Mouse (Mus musculus) cerebellum, adult 18-20 months (tissue): ENCODE measurements at regions not wholly inside any gene's neighbourhood (a gene's known extent, or its start where the extent isn't known, plus 50 kb on each side); places are given as distances from the start of the nearest gene placed in this dataset.

Experiments used
- DNase-seq, 2 experiments: peaks; one replicate each; pipeline ENCODE4 v3.0.0; 2021

DNA sequence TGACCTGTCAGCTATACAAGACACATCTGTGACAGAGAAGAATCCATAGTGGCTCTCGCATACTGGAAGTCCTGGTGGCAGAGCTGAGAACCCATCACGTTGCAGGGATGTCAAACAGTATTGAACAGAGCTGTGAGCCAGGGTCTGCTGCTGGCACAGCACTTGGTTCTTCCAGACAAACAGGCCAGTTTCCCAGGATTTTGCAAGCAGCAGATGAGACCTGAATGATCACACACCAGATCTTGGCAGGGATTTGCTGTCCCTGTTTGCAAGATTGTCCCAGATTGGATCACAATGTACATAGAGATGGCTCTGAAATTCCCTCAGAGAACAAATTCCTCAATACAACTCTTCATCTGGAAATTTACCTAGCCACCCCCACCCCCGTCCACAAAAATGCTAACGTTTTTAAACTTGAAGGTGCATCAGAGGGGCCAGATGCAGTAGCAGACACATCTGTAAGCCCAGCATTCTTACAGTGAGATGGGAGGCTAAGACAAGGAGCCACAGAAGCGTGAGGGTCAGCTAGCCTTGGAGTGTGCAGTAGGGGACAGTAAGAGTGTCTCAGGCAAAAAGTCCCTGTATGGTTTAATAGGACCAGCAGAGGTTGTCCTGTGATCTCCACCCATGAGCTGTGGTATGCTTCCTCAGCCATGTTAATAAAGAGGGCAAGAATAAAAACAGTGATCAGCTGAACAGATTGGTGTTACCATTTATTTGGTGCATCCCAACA, 307.8 kb downstream of the Gadd45g start:
- DNase-seq = no peak

DNA sequence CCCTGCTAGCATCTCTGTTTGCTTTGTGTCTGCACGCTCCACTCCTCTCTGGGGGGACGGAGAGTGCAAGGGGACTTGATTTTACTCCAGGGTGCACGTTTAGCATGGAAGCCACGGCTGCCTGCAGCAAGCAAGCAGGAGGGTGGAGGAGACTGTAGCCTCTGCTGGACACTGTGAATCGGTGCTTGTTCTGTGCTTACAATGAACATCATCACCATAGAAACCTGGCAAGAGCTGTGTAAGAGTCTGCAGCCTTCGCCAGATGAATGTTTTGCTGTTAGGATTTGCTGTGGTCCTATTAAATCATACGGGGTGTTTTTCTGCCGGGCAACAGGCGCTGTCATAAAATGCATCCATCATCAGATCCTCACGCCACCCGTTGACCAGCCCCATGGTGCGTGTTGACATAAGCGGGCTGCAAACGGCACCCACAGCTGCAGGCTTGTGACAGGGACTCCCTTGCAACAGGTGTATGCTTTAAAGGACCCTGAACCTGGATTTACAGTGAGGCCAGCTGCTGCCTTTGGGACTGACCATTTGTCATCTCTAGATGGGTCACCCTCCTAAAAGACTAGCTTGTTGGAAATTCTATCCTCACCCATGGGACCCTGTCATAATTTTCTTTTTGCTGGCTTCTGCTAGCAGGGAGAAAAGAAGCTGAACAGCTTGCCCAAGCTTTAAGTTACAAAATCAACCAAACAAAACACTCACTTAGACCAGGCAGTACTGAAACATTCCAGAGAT, 308.5 kb downstream of the Gadd45g start:
- DNase-seq = peak; percentile 4 to 9

DNA sequence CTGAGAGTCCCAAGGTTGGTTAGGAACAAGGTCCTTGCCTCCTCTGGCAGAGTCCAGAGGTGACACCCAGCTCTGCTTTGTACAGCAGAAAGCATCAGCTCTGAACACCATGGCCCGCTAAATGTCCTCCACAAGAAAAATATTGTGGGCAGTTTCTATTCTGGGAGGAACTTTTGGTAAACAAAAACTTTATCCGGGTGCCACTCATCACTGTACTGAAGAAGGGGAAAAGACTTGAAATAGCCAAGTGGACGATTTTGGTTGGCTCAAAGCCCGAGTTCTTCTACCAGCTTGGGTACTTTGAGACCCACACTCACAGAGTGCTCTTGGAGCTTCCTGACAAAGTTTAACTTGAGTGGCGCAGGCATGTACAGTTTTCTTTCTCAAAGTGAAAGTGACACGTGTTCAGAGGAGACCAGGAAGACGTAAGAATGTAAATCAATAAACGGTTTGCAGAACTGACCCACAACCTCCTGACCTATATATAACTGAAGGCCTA, 309.2 kb downstream of the Gadd45g start:
- no peak for DNase-seq

GRCm38 (mm10) chr13:52162676-52163075, 316.2 kb downstream of the Gadd45g start:
- no peak for DNase-seq

GRCm38 (mm10) chr13:52165531-52165930, 319.1 kb downstream of the Gadd45g start:
- DNase-seq = no peak

DNA sequence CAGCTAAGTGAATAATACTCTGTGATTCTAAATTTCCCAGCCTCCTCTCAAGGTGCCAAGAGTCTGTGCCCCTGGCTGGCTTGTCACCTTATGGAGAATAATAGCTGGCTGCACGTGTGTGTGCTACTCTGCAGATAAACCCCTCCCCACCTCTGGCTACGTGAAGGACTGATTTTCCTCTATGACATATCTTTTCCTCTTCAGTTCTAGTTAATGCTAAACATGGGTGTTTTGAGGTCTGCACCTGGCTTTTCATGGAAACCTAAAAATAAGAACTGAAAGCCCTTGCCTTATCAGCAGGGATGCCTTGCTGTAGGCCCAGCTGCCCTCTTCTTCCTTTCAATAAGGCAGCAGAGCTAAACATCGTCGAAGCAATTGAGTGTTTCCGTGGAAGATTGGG, 321.5 kb downstream of the Gadd45g start:
- DNase-seq = no peak

DNA sequence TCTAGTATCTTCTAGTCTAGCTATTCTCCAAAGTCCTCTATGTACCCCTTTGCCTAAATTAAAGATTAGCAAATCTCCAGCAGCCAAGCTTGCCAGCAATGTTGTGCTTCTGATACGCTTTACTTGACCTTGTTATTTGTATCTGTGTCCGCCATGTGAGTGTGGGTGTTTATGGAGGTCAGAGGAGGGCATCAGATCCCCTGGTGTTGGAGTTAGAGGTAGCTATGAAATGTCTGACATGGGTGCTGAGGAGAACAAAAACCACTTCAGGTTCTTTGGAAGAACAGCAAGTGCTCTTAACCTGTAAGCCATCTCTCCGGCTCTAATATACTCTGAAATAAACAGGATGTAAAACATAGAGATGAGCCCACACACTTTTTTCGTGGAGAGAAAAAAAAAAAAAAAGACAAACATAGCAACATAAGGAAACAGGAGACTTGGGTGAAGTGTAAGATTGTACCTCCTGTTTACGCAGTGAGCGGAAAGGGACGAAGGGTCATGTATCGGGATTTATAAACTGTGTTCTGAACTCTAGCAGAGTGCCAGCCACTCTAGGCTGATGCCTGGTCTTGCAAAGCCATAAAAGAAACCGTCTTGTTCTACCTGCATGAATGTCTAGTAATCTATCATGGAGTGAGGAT, 326.3 kb downstream of the Gadd45g start:
- DNase-seq = no peak

DNA sequence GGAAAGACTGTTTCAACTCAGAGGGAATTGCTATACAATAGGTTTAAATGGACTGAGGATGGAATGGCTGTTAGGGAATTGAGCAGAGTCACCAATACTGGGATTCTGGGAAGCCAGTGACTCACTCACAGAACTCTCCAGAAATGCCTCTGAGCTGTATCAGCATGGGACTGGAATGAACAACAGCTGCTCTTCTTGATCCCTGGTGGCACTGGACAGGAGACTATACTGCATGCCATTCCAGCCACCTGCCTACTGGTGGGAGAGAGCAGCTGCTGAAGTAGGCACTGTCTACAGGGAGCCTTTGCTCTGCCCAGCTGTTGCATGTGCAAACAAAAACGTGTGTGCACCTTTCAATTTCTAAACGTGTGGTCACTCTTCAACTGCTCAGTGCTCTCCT, 329.2 kb downstream of the Gadd45g start:
- no peak for DNase-seq

DNA sequence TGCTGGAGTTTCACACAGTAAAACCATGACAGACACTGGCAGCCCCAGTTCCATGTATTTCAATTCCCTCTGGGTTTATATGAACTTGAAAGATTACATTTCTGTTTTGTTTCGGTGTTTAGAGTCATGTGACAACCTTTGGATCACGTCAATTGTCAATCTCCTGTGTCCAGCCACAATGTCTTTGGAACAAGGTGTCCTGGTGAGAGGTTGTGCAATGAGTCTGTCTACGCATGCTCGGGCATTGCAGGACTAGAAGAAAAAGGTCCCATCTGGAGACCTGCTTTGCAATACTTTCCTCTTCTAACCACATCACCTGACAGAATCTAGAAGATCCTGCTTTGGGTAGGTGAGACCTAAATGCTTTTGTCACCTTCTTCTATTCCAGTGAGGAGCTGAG, 333.5 kb downstream of the Gadd45g start:
- no peak for DNase-seq

GRCm38 (mm10) chr13:52183635-52184034, 337.2 kb downstream of the Gadd45g start:
- no peak for DNase-seq

GRCm38 (mm10) chr13:52185574-52185973, 339.1 kb downstream of the Gadd45g start:
- no peak for DNase-seq

GRCm38 (mm10) chr13:52187841-52188604, 341.5 kb downstream of the Gadd45g start:
- DNase-seq = no peak

- DNase-seq = no peak
Observed at GRCm38 (mm10) chr13:52188605-52189003, 342.1 kb downstream of the Gadd45g start.

- DNase-seq = no peak
Observed at GRCm38 (mm10) chr13:52189382-52189923, 341.6 kb downstream of the Diras2 start.

- DNase-seq = no peak
Observed at GRCm38 (mm10) chr13:52190256-52190655, 340.8 kb downstream of the Diras2 start.

GRCm38 (mm10) chr13:52190848-52191590, 340.1 kb downstream of the Diras2 start:
- no peak for DNase-seq

DNA sequence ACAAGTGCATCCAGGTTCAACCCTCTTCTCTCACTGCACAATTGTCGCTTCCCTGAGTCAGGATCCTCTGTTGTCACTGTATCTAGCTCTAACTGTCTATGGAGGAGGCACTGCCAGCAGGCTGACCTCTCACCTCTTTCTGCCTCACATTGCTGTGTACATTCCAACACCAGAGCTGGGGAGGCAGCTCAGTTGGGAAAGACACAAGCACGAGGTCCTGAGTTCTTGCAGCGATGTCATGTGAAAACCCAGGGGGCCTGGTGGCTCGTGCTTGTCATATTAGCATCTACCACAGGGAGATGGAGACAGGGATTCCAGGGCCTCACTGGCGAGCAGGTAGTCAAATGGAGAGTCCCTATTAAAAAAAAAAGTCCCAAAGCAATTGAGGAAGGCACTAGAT, 334.2 kb downstream of the Diras2 start:
- no peak for DNase-seq

GRCm38 (mm10) chr13:52198649-52199348, 332.3 kb downstream of the Diras2 start:
- DNase-seq = no peak

DNA sequence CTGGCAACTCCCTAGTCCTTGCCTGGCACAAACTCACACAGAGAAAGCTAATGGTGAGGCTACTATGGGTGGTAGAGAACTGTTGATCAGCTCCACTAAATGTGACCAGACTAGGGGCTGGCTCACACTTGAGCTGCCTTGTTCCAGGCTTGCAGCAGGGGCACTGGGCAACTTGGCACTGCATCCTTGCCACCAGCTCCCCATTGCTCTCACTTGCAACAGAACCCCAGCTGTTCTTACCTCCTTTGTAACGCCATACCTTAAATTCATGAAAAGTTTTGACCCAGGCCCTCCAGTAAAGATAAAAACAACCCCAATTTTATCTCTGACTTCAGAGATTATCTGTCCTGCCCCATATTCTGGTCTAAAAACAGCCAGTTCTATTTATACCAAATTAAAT, 328.7 kb downstream of the Diras2 start:
- no peak for DNase-seq

- DNase-seq = no peak
Observed at GRCm38 (mm10) chr13:52205951-52206350, 325.1 kb downstream of the Diras2 start.

GRCm38 (mm10) chr13:52216343-52216742, 314.7 kb downstream of the Diras2 start:
- no peak for DNase-seq
